Mouse (Mus musculus): ENCODE data around the gene Pabpn1. TPM values are rescaled to one million over a fixed set of nuclear protein-coding genes. Genes with fewer than 3 reads are reported as not detected.

Gene Pabpn1
- polyA plus RNA-seq, 1 experiment from 2014 or later, result 99.0 TPM

GRCm38 (mm10) chr14:54865626-54866025 lies 26.7 kb upstream of the Pabpn1 start:
- no peak for ATAC-seq (replicated peaks; ENCODE audit: insufficient number of reproducible peaks, low FRiP score, low TSS enrichment)

DNA sequence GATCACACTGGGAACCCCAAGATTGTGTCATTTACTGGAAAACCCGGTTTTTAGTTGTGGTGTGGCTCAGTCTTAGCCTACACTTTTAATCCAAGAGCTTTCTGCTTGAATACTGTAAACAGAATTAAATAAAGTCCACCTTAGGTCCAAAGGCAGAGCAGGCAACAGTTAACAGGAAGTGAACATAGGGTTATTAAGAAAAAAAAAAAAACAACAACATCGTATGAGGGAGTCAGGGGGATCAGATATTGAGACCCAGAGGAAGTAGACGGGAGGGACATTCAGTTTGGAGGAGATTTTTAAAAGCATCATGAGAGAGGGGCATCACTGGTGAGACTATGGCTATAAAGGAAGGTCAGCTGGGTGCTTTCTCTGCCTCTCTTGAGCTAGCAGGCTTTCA lies 26.0 kb upstream of the Pabpn1 start:
- Histone ChIP-seq H3K27ac (ENCODE audit: low read depth, low read length) (no peak overlapping the region), H3K4me2 (no peak overlapping the region), H3K4me1 (ENCODE audit: control insufficient read depth, insufficient read depth, low read length) (no peaks in the 10 kb centered on the region), H3K27me3 (ENCODE audit: control insufficient read depth, insufficient read depth, low read length) (no peaks in the 10 kb centered on the region), H3K36me3 (ENCODE audit: control insufficient read depth, insufficient read depth, low read length) (no peaks in the 10 kb centered on the region), H3K4me3 (ENCODE audit: low read depth, low read length) (no peak overlapping the region), H3K9ac (ENCODE audit: low read depth, low read length) (no peak overlapping the region), H3K9me3 (replicated peaks; ENCODE audit: control insufficient read depth, low read length) (no peaks in the 10 kb centered on the region)
- ATAC-seq (replicated peaks; ENCODE audit: insufficient number of reproducible peaks, low FRiP score, low TSS enrichment), result no peak
- WGBS (ENCODE audit: insufficient replicate concordance), result 60% methylated on average over 3 of the region's 3 CpGs

More at GRCm38 (mm10) chr14:54865626-54866025, 26.7 kb upstream of the Pabpn1 start:
- H3K36me3 ChIP-seq (ENCODE audit: control insufficient read depth, insufficient read depth, low read length), result no peaks in the 10 kb centered on the region
- no peaks in the 10 kb centered on the region for H3K9me3 ChIP-seq (replicated peaks; ENCODE audit: control insufficient read depth, low read length)
- no peaks in the 10 kb centered on the region for H3K4me1 ChIP-seq (ENCODE audit: control insufficient read depth, insufficient read depth, low read length)
- H3K27ac ChIP-seq (ENCODE audit: low read depth, low read length), result no peak overlapping the region
- no peaks in the 10 kb centered on the region for H3K27me3 ChIP-seq (ENCODE audit: control insufficient read depth, insufficient read depth, low read length)
- WGBS (ENCODE audit: insufficient replicate concordance), result 71% methylated on average over 5 of the region's 5 CpGs
- no peak overlapping the region for H3K9ac ChIP-seq (ENCODE audit: low read depth, low read length)
- no peak overlapping the region for H3K4me2 ChIP-seq
- H3K4me3 ChIP-seq (ENCODE audit: low read depth, low read length), result no peak overlapping the region

DNA sequence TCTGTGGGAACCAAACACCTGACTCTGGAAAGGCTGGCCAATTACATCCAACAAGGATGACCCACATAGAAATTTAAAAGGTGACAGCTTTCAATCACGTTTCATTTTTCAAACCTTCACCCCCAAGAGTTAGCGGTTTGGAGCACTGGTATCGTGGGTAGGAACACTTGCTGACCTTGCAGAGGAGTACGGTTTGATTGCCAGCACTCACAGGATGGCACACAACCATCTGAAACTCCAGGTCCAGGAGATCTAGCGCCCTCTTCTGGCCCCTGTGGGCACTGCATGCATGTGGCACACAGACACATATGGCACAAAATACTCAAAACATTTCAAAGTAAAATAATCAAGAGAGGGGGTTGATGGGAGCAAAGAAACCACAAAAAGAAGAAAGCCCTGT lies 25.4 kb upstream of the Pabpn1 start:
- WGBS (ENCODE audit: insufficient replicate concordance), result 56% methylated on average over 5 of the region's 5 CpGs
- Histone ChIP-seq H3K4me3 (ENCODE audit: low read depth, low read length) (no peak overlapping the region), H3K36me3 (ENCODE audit: control insufficient read depth, insufficient read depth, low read length) (no peaks in the 10 kb centered on the region)

GRCm38 (mm10) chr14:54868026-54868425 lies 24.3 kb upstream of the Pabpn1 start:
- Histone ChIP-seq H3K27ac (ENCODE audit: low read depth, low read length) (no peak overlapping the region), H3K4me1 (ENCODE audit: control insufficient read depth, insufficient read depth, low read length) (no peaks in the 10 kb centered on the region), H3K4me2 (no peak overlapping the region), H3K9me3 (replicated peaks; ENCODE audit: control insufficient read depth, low read length) (no peaks in the 10 kb centered on the region), H3K36me3 (ENCODE audit: control insufficient read depth, insufficient read depth, low read length) (no peaks in the 10 kb centered on the region), H3K27me3 (ENCODE audit: control insufficient read depth, insufficient read depth, low read length) (no peaks in the 10 kb centered on the region), H3K9ac (ENCODE audit: low read depth, low read length) (no peak overlapping the region), H3K4me3 (ENCODE audit: low read depth, low read length) (no peak overlapping the region)
- no peak for ATAC-seq (replicated peaks; ENCODE audit: insufficient number of reproducible peaks, low FRiP score, low TSS enrichment)
- WGBS (ENCODE audit: insufficient replicate concordance), result 85% methylated on average over 4 of the region's 4 CpGs

More for the DNA sequence above, 25.4 kb upstream of the Pabpn1 start:
- H3K27me3 ChIP-seq (ENCODE audit: control insufficient read depth, insufficient read depth, low read length), result no peaks in the 10 kb centered on the region
- no peak overlapping the region for H3K27ac ChIP-seq (ENCODE audit: low read depth, low read length)
- H3K9me3 ChIP-seq (replicated peaks; ENCODE audit: control insufficient read depth, low read length), result no peaks in the 10 kb centered on the region
- no peak overlapping the region for H3K4me2 ChIP-seq
- no peak overlapping the region for H3K9ac ChIP-seq (ENCODE audit: low read depth, low read length)
- ATAC-seq (replicated peaks; ENCODE audit: insufficient number of reproducible peaks, low FRiP score, low TSS enrichment), result no peak
- H3K4me1 ChIP-seq (ENCODE audit: control insufficient read depth, insufficient read depth, low read length), result no peaks in the 10 kb centered on the region

DNA sequence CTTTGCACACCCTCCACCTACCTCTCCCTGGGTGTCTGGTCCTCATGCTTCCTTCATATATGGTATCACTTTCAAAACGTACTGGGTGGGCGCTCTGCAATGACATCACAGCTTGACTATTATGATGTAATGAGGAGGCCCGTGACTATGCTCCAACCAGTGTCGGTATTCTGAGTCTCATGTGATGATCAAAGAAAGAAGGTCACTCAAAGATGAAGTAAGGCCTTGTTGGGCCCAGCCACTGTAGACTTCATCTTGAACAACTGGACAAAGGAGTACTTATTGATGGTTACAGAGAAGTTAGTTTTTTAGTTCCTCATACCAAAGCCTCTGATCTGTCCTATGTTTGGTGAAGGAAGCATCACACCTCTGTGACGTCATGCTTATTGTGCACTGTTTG lies 21.4 kb upstream of the Pabpn1 start, which contains the start of gene Homez:
TSS of gene Homez (minus strand) at position 101 of the 400 bp plus-strand sequence.
- no peak within 1 kb of the TSS for H3K4me2 ChIP-seq
- H3K9me3 ChIP-seq (replicated peaks; ENCODE audit: control insufficient read depth, low read length), result no peaks in the 10 kb centered on the region
- 81% methylated on average over 5 of the region's 5 CpGs for WGBS (ENCODE audit: insufficient replicate concordance)
- no peaks in the 10 kb centered on the region for H3K36me3 ChIP-seq (ENCODE audit: control insufficient read depth, insufficient read depth, low read length)
- no peak within 1 kb of the TSS for H3K4me3 ChIP-seq (ENCODE audit: low read depth, low read length)
- no peak within 1 kb of the TSS for H3K9ac ChIP-seq (ENCODE audit: low read depth, low read length)
- 0 out of 2 replicates have a peak, but pooled peaks cover 3% of the 10 kb centered on the region for H3K4me1 ChIP-seq (ENCODE audit: control insufficient read depth, insufficient read depth, low read length)
- no peak within 1 kb of the TSS for H3K27ac ChIP-seq (ENCODE audit: low read depth, low read length)
- ATAC-seq (replicated peaks; ENCODE audit: insufficient number of reproducible peaks, low FRiP score, low TSS enrichment), result no peak
- H3K27me3 ChIP-seq (ENCODE audit: control insufficient read depth, insufficient read depth, low read length), result no peaks in the 10 kb centered on the region

DNA sequence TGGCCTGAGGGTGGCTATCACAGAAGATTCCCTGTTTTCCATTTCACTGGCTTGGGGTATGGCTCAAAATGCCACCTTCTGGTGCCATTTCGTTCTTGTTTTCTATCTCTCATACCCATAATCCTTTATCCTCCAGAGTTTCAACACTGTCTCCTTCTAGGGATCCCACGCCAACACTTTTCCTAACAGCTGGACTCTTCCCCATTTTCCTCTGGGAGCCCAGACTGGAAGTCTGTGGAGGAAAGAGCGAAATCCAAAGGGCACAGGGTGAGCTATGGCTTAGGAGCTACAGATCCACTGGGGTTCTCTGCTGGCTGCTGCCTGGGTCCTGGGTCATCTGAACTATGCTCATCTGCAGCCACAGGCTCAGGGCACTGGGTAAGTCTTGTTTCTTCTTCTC lies 18.1 kb upstream of the Pabpn1 start:
- no peak for ATAC-seq (replicated peaks; ENCODE audit: insufficient number of reproducible peaks, low FRiP score, low TSS enrichment)
- Histone ChIP-seq H3K27ac (ENCODE audit: low read depth, low read length) (no peak overlapping the region), H3K36me3 (ENCODE audit: control insufficient read depth, insufficient read depth, low read length) (no peaks in the 10 kb centered on the region), H3K9me3 (replicated peaks; ENCODE audit: control insufficient read depth, low read length) (no peaks in the 10 kb centered on the region), H3K27me3 (ENCODE audit: control insufficient read depth, insufficient read depth, low read length) (no peaks in the 10 kb centered on the region), H3K9ac (ENCODE audit: low read depth, low read length) (no peak overlapping the region), H3K4me1 (ENCODE audit: control insufficient read depth, insufficient read depth, low read length) (peaks cover 10% of the 10 kb centered on the region; the same call in 1 of the 2 replicates), H3K4me2 (no peak overlapping the region), H3K4me3 (ENCODE audit: low read depth, low read length) (no peak overlapping the region)
- WGBS (ENCODE audit: insufficient replicate concordance), result 75% methylated on average over 3 of the region's 3 CpGs

DNA sequence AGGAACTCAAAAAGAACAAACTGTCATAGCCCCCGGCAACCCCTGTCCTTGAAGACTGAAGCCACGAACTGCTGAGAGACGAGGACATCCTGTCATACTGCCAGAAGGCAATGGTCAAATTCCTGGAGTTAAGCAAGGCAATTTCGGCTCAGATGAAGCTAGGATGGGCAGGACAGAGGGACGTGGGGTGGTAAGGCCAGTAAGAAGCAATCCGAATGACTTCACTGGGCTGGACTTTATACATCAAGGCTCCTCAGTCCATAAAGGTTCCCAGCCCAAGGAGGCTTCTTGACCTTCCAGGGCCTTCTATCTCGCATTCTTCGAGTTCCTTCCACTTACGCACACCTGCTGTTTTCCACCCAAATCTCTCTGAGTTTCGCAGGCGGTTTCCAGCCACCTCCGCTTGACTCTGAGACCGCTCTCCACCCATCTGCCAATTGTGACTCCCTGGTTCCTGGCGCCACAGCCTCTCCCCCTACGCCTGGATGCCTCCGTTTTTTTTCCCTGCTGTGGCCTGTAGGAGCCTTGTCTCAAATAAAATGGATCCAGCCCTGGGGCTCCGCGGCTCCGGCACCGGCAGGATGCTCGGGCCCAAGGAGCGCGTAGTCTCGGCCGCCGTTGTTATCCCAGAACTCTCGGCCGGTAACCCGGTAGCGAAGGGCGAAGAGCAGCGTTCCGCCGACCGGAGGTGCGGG lies 16.3 kb upstream of the Pabpn1 start:
- Histone ChIP-seq H3K4me2 (peak overlapping the region; percentile 91), H3K4me3 (ENCODE audit: low read depth, low read length) (peak overlapping the region; percentile 70), H3K4me1 (ENCODE audit: control insufficient read depth, insufficient read depth, low read length) (peaks cover 10% of the 10 kb centered on the region; the same call in 1 of the 2 replicates), H3K36me3 (ENCODE audit: control insufficient read depth, insufficient read depth, low read length) (no peaks in the 10 kb centered on the region), H3K27me3 (ENCODE audit: control insufficient read depth, insufficient read depth, low read length) (no peaks in the 10 kb centered on the region), H3K9me3 (replicated peaks; ENCODE audit: control insufficient read depth, low read length) (no peaks in the 10 kb centered on the region), H3K9ac (ENCODE audit: low read depth, low read length) (peak overlapping the region; percentile 77), H3K27ac (ENCODE audit: low read depth, low read length) (peak overlapping the region; percentile 73; the same call in 1 of the 2 replicates)
- 2% methylated on average over 36 of the region's 36 CpGs for WGBS (ENCODE audit: insufficient replicate concordance)
- peak; percentile 15; the same call in 1 of the 2 replicates for ATAC-seq (replicated peaks; ENCODE audit: insufficient number of reproducible peaks, low FRiP score, low TSS enrichment)

DNA sequence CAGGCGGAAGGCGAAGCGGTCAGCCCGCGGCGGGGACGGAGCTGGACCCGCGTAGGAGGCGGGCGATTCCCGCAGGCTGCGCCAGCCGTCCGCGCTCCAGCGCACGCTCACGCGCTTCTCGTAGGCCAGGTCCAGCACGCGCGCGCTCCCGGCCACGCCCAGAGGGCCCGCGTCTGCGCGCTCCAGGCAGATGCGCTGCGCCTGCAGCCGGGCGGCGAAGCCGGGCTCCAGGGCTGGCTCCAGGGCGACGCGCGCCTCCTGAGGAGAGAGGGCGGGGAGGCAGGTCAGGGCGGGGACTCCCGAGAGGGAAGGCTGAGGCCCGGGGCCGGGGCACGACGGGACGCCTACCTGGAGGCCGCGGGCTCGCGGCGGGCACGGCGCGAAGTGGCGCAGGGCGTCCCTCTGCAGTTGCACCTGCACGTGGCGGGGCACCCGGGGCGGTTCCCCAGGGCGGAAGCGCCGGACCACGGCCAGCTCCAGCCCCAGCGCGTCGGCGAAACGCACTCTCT lies 15.7 kb upstream of the Pabpn1 start:
- H3K27ac ChIP-seq (ENCODE audit: low read depth, low read length), result peak overlapping the region; percentile 73
- peak; percentile 86 for ATAC-seq (replicated peaks; ENCODE audit: insufficient number of reproducible peaks, low FRiP score, low TSS enrichment)
- under 1% methylated on average over 68 of the region's 72 CpGs for WGBS (ENCODE audit: insufficient replicate concordance)

More for the DNA sequence above, 15.7 kb upstream of the Pabpn1 start:
- H3K9ac ChIP-seq (ENCODE audit: low read depth, low read length), result peak overlapping the region; percentile 77
- peak overlapping the region; percentile 70 for H3K4me3 ChIP-seq (ENCODE audit: low read depth, low read length)
- peaks cover 10% of the 10 kb centered on the region; the same call in 1 of the 2 replicates for H3K4me1 ChIP-seq (ENCODE audit: control insufficient read depth, insufficient read depth, low read length)
- peak overlapping the region; percentile 91 for H3K4me2 ChIP-seq
- H3K27me3 ChIP-seq (ENCODE audit: control insufficient read depth, insufficient read depth, low read length), result no peaks in the 10 kb centered on the region
- no peaks in the 10 kb centered on the region for H3K9me3 ChIP-seq (replicated peaks; ENCODE audit: control insufficient read depth, low read length)
- H3K36me3 ChIP-seq (ENCODE audit: control insufficient read depth, insufficient read depth, low read length), result no peaks in the 10 kb centered on the region

Measured in heart, embryonic 11.5 days (tissue).